Mouse (Mus musculus) cerebellum, adult 2 months (tissue): ENCODE measurements at regions not wholly inside any gene's neighbourhood (a gene's known extent, or its start where the extent isn't known, plus 50 kb on each side); places are given as distances from the start of the nearest gene placed in this dataset.

Experiments used
- DNase-seq, 2 experiments: peaks; one replicate each; pipeline ENCODE4 v3.0.0; 2021
- H3K27ac ChIP-seq: fragments of 200-500 bp; 2 replicates; pipeline ENCODE4 v1.5.1; 2012; ENCODE audit warnings: low read length, control low read depth, inconsistent platforms; ENCODE audit not compliant: insufficient read depth
- H3K27me3 ChIP-seq: fragments of 200-500 bp; 2 replicates; pipeline ENCODE4 v1.6.1; 2012; ENCODE audit warnings: inconsistent platforms, mild to moderate bottlenecking, low read length, moderate library complexity; ENCODE audit not compliant: control insufficient read depth, insufficient read depth
- H3K4me1 ChIP-seq: fragments of 200-500 bp; 2 replicates; pipeline ENCODE4 v1.6.1; 2011; ENCODE audit warnings: low read length; ENCODE audit not compliant: control insufficient read depth, insufficient read depth
- H3K4me3 ChIP-seq: fragments of 200-500 bp; replicated peaks from 2 replicates; pipeline ENCODE3; 2011; ENCODE audit warnings: mild to moderate bottlenecking, low read depth, low read length, control low read depth; ENCODE audit not compliant: insufficient read depth
- CTCF ChIP-seq: fragments of 200-500 bp; IDR thresholded peaks from 2 replicates; pipeline ENCODE4 v1.5.1; 2011; ENCODE audit warnings: low read depth, mild to moderate bottlenecking, control low read depth, low read length, moderate library complexity, borderline replicate concordance; ENCODE audit not compliant: insufficient read depth
- POLR2A ChIP-seq: fragments of 200-500 bp; IDR thresholded peaks from 2 replicates; pipeline ENCODE4 v1.6.1; 2011; ENCODE audit warnings: low read length, control low read depth, borderline replicate concordance; ENCODE audit not compliant: insufficient read depth
- WGBS: fragments of 180-500 bp; shearing (Covaris S2); methylation state at CpG from one replicate; pipeline ENCODE4 v1.1.7; 2018; 5-methylcytosine and 5-hydroxymethylcytosine counted together

DNA sequence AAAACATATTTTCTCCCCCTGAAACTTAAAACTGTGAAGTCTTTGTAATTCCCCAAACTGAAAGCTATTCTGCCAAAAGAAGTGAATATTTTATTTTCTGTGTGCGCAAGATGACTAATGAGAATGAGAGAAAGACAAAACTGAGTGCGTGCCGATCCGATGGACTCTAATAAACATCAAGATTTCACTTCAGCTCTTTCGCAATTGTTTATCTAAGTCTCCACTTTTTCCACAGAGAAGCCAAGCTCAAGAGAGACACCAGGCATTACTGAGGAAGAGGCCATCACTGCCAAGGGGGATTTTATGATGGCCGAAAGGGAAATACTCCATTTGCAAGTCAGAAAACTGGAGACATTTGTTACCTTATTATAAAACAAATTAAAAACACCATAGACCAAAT lies 55.0 kb upstream of the Uqcrfs1 start:
- no peak for TF ChIP-seq CTCF
- TF ChIP-seq POLR2A, result no peak
- H3K27ac ChIP-seq, result no peak overlapping the region

GRCm38 (mm10) chr13:30600625-30601407 lies 55.7 kb upstream of the Uqcrfs1 start:
- H3K27me3 ChIP-seq, result no peaks in the 10 kb centered on the region

More for the DNA sequence above, 55.0 kb upstream of the Uqcrfs1 start:
- Histone ChIP-seq H3K27me3 (no peaks in the 10 kb centered on the region), H3K4me1 (no peaks in the 10 kb centered on the region), H3K4me3 (no peak overlapping the region)
- no peak for DNase-seq
- 94% methylated on average over 6 of the region's 6 CpGs for WGBS

GRCm38 (mm10) chr13:30603936-30604335 lies 55.9 kb upstream of the Dusp22 start:
- no peak for TF ChIP-seq POLR2A
- TF ChIP-seq CTCF, result 0 out of 2 replicates have a peak, but pooled peaks have one; percentile 18
- Histone ChIP-seq H3K27ac (no peak overlapping the region), H3K4me3 (no peak overlapping the region), H3K27me3 (no peaks in the 10 kb centered on the region), H3K4me1 (no peaks in the 10 kb centered on the region)
- DNase-seq, result peak; percentile 4 to 7
- WGBS, result 61% methylated on average over 9 of the region's 9 CpGs

More at GRCm38 (mm10) chr13:30600625-30601407, 55.7 kb upstream of the Uqcrfs1 start:
- TF ChIP-seq CTCF (no peak), POLR2A (no peak)
- no peak overlapping the region for H3K27ac ChIP-seq
- no peak overlapping the region for H3K4me3 ChIP-seq
- no peaks in the 10 kb centered on the region for H3K4me1 ChIP-seq
- 87% methylated on average over 4 of the region's 4 CpGs for WGBS
- DNase-seq, result no peak

- H3K27me3 ChIP-seq, result no peaks in the 10 kb centered on the region
- 78% methylated on average over 2 of the region's 2 CpGs for WGBS
- no peaks in the 10 kb centered on the region for H3K4me1 ChIP-seq
- H3K4me3 ChIP-seq, result no peak overlapping the region
- DNase-seq, result no peak
- no peak for TF ChIP-seq POLR2A
- no peak for TF ChIP-seq CTCF
- no peak overlapping the region for H3K27ac ChIP-seq
Observed at GRCm38 (mm10) chr13:30607343-30607742, 52.5 kb upstream of the Dusp22 start.

DNA sequence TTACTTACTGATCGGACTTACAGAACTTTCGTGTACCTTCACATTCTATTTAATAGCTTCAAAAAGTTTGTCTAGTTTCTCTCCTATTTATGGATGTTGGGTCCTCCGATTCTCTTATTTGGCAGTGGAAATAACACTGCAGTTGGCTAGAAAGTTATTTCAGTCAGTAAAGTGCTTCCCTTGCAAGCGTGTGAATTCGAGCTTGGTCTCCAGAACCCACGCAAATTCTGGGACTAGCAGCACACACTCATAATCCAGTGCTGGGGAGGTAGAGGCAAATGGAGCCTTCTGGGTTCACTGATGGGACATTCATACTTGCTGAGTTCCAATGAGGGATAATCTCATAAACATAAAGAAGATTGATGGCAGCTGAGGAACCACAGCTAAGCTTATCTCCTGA lies 51.9 kb upstream of the Dusp22 start:
- no peak for TF ChIP-seq POLR2A
- TF ChIP-seq CTCF, result no peak
- H3K4me3 ChIP-seq, result no peak overlapping the region
- H3K27me3 ChIP-seq, result no peaks in the 10 kb centered on the region
- no peak overlapping the region for H3K27ac ChIP-seq
- no peak for DNase-seq
- H3K4me1 ChIP-seq, result no peaks in the 10 kb centered on the region
- WGBS, result 94% methylated on average over 6 of the region's 6 CpGs

GRCm38 (mm10) chr13:30609784-30610183 lies 50.0 kb upstream of the Dusp22 start:
- H3K4me3 ChIP-seq, result no peak overlapping the region
- no peaks in the 10 kb centered on the region for H3K4me1 ChIP-seq
- WGBS, result 75% methylated on average over 3 of the region's 3 CpGs
- TF ChIP-seq POLR2A, result no peak
- TF ChIP-seq CTCF, result no peak
- DNase-seq, result no peak
- no peak overlapping the region for H3K27ac ChIP-seq
- no peaks in the 10 kb centered on the region for H3K27me3 ChIP-seq
